Mouse (Mus musculus): ENCODE results near the gene Ppp1r9a.

DNA sequence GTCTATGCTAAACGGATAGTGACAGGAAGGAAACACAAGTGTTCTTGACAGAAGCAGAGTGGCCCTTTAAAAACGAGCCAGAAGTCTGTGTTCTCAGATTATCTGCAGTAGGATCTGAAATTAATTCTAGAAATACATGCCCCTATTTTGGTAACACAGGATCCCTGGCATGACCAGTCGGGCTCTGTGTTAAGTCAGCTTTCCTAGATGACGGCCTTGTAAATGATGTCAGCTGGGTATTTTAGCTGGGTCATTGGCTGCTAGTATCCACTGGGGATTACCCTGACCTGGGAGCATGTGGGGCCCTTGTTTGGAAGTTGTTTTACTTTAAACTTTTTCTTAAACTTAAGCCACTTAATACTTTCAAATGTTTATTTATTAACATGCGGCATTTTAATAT lies 125.1 kb downstream of the Ppp1r9a start:
- TF ChIP-seq POLR2A (IDR thresholded peaks at IDR 0.05; ENCODE audit: borderline replicate concordance, control insufficient read depth, low read depth, low read length): no peak
- TF ChIP-seq CTCF (IDR thresholded peaks at IDR 0.05; ENCODE audit: control insufficient read depth, insufficient read depth, low read length): no peak
